Mouse (Mus musculus): ENCODE results near the gene Lpo. TPM values are rescaled to one million over a fixed set of nuclear protein-coding genes. Genes with fewer than 3 reads are reported as not detected.

Gene Lpo
- total RNA-seq, 2 experiments from 2014 or later: not detected

DNA sequence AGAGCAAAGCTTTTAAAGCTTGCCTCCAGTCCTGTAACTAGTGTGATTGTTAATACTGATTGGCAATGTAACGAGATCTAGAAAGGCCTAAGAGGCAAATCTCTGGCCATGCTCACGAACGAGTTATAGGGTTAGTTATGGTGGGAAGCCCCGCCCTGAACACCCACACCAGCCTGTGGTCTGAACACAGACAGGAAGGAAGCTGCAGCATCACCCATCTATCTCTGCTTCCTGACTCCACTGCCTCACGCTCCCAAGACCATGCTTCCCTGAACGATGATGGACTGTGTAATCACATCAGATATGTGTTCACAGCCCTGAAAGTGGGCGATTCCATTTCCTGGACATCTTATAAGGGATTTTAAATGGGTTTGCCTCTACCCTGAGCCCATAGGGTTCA, 19.9 kb downstream of the Lpo start:
- ATAC-seq (replicated peaks; ENCODE audit: poor library complexity, severe bottlenecking): peak; percentile 42

DNA sequence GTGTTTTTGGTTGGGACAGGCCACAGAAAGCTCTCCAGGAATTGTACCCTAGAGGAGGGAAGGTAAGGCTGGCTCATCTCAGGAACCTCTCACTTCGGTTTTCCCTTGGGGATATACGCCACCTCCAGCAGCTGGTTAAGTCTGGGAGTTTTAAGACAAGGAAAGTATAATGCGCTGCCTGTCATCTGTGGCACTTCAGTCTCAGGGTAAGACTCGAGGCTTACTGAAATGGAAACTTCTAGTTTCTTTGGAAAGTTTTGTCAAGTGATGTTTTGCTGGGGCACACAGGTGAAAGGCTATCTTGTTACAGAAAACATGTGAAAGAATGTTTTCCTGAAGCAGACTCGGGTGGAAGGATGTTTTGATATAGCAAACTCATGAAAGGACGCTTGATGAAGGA, 20.7 kb downstream of the Lpo start:
- no peak for ATAC-seq (replicated peaks; ENCODE audit: poor library complexity, severe bottlenecking)

DNA sequence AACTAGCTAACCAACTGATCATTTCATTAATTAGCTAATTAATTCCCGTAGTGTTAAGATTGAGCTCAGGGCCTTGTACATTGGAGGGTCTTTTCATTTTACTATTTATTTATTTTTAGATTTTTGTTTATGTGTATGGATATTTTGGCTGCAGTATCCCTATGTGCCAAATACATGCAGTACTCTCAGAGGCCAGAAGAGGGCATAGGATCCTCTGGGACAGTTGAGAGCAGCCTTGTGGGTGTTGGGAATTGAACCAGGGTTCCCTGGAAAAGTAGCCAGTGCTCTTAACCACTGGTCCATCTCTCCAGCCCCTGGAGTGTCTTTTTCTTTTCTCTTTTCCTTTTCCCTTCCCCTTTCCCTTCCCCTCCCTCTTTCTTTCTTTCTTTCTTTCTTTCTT, 22.6 kb downstream of the Lpo start:
- no peak for ATAC-seq (replicated peaks; ENCODE audit: poor library complexity, severe bottlenecking)

DNA sequence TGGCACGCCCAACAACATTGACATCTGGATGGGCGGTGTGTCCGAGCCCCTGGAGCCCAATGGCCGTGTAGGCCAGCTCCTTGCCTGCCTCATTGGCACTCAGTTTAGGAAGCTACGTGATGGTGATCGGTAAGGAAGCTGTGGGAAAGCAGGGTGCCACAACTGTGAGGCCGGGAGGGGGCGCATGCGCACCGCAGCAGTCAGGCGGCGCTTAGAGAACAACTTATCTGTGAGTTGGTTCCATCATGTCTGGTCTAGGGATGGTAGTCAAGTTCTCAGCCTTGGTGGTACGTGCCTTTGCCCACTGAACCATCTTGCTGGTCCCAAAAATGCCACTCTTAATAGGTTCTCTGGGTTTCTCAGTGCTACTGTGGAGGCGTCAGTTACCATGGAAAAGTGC, 25.5 kb downstream of the Lpo start:
- no peak for ATAC-seq (replicated peaks; ENCODE audit: poor library complexity, severe bottlenecking)

DNA sequence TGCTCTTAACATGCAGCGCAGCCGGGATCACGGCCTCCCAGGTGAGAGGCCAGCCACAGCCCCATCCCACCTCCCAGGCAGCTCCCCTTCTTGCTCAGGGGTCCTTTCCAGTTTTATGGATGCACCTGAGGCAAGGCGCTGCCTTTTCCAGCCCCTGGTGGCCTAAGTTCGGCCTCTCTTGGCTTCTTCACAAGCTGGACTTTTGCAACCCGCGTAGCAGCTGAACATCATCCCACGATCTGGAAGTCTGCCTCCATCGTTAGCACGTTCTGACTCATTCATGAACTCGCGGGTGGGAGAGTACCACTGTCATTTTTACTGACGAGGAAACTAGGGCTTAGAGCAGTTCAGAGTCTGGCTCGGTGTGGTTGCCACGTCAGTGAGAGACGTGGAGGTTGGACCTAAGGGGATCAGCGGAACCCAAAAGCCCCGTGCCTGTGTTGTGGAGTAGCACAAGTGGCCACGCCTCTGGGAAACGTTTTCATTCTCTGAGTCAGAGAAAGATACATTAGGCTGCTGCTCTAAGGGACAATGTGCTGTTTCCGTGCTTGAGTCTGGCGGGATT, 26.3 kb downstream of the Lpo start:
- ATAC-seq (replicated peaks; ENCODE audit: poor library complexity, severe bottlenecking): no peak

DNA sequence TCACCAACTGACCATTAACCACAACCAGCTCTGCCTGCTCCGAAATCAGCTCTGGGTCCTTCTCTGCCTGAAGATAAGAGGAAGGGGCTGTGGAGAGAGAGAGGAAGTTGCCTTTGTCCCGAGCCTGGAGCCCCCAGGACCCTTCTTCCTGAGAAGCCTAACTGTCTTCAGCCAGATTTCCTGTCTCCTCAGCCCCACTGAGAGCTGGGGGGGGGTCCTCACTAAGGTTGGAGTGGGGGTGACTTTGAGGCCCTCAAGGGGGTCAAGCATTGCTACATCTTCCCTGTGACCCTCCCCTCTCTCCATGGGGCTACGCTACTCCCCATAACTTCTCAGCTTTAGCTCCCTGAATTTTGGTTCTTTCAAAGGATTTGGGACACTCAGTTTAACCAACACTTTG, 34.6 kb downstream of the Lpo start, which contains the start of gene Mpo:
Mpo (plus strand) TSS at position 122 of the 400 bp plus-strand sequence.
- peak; percentile 55 for ATAC-seq (replicated peaks; ENCODE audit: poor library complexity, severe bottlenecking)

DNA sequence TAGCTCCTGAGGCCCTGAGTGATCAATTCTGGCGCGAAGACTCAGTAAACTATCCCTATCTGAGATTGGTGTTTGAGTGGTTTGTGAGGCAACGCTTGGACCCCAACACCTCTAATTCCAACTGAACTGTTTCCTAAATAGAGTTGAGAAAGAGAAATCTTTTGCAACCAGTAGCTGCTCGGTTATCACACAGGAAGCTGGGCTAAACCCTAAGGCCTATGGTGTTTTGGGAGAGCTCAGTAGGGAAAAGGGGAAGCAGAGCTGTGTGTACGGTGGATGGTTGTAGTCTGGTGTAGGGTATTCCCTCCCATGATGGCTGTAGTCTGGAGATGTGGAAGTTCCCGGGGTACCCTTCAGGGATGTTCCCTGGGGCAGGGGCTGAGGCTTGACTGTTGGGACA, 38.0 kb downstream of the Lpo start:
- peak; percentile 57 for ATAC-seq (replicated peaks; ENCODE audit: poor library complexity, severe bottlenecking)

DNA sequence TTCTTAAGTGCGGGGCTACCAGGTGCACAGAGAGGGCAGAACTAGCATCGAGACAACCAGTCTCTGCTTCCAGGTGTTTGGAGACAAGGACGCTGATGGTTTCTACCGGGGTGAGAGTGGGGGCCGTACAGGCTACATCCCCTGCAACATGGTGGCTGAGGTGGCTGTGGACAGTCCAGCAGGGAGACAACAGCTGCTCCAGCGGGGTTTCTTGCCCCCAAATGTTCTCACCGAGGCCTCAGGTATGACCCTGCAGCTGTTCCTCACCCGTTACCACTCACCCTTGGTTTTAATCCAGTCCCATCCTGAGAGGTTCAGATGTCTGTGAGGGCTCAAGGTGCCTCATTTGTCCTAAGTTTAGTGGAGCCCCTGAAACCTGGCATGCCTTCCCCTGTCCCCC, 48.0 kb downstream of the Lpo start:
- no peak for ATAC-seq (replicated peaks; ENCODE audit: poor library complexity, severe bottlenecking)

DNA sequence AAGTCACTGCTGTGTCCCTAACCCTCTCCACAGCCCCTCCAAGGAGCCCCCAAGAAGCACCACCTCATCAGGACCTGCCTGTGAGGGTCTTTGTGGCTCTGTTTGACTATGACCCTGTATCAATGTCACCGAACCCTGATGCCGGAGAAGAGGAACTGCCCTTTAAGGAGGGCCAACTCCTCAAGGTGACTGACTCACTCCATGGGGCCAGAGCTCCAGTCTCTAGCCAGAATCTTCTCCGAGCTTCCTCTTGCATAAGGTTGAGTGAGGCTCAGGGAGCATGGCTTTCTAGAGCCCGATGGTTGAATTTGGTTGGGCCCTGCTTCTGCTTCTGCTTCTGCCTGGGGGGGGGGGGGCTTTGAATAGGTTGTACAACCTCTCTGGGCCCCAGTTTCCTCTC, 48.7 kb downstream of the Lpo start:
- ATAC-seq (replicated peaks; ENCODE audit: poor library complexity, severe bottlenecking): peak; percentile 76

DNA sequence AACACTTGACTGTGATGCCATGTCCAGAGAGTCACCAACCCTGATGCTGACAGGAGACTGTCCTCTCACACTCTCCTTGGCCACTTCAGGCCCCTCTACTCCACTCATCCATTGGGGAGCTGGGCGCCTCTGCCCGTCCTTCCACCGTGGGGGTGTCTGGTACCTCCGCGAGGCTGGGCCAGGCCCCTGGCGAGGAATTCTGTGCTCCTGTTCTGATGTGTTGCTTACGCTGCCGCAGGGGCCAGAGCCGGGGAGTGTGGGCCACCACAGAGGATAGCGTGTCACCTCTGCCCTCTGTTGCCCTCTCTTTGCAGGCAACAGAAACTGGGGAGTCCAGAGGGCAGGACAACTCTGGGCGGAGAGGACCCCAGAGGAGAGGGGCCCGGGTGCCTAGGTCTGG, 49.2 kb downstream of the Lpo start:
- ATAC-seq (replicated peaks; ENCODE audit: poor library complexity, severe bottlenecking): peak; percentile 2; the same call in 1 of the 2 replicates

DNA sequence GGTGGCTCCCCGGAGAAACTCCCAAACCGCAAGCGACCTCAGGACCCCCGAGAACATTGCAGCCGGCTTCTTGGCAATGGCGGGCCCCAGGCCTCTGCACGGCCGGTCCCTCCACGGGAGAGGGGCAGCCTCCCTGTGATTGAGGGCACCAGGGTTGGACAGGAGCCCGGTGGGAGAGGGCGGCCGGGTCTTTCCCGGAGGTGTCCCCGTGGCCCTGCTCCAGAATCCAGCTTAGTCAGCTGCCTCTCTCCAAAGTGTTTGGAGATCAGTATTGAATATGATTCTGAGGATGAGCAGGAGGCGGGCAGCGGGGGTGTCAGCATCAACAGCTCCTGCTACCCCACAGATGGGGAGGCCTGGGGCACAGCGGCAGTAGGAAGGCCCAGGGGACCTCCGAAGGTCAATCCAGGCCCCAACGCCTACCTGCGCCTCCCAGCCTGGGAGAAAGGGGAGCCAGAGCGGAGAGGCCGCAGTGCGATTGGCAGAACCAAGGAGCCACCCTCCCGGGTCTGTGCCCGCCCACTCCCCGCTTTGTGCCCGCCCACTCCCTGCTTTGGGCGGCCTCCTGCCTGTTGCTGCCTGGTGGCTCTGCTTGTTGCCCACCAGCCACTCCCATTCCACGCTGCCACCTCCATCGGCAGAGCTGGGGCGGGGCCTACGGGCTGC, 49.9 kb downstream of the Lpo start:
- peak; percentile 66 for ATAC-seq (replicated peaks; ENCODE audit: poor library complexity, severe bottlenecking)

DNA sequence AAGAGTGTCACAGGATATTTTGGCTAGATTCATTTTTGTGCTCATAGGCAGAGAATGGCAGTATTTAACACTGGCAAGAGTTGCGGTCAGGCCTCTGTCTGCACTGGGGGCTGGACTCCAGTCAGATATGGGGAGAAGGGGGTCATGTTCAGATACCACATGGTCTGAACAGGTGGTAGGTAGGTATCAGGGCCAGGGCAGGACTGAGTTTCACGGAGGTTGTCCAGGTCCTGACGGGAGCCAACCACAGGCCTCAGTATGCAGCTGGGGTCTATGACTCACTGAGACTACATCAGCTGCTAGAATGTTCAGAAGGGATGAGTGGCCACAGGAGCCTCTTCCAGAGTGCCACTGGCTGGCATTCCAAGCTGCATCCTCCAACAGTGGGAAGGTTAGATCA, 55.7 kb downstream of the Lpo start:
- no peak for ATAC-seq (replicated peaks; ENCODE audit: poor library complexity, severe bottlenecking)

DNA sequence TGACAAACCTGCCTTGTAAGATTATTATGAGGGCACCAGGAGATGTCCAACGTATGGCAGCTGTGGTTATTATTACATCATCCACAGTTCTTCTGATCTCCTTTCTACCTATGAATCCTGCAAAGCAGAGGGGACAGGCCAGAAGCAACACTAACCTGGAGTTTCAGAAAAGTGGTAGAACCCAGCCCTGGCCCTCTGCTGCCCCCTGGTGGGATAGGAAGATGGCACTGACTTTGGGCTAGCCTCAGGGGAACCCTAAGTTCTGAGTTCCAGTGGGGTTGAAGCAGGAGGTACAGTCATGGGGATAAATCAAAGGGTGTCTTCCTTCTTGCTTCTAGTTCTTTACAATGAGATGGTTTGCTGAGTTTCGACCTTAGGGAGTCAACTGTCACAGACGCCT, 57.1 kb downstream of the Lpo start:
- ATAC-seq (replicated peaks; ENCODE audit: poor library complexity, severe bottlenecking): peak; percentile 74

DNA sequence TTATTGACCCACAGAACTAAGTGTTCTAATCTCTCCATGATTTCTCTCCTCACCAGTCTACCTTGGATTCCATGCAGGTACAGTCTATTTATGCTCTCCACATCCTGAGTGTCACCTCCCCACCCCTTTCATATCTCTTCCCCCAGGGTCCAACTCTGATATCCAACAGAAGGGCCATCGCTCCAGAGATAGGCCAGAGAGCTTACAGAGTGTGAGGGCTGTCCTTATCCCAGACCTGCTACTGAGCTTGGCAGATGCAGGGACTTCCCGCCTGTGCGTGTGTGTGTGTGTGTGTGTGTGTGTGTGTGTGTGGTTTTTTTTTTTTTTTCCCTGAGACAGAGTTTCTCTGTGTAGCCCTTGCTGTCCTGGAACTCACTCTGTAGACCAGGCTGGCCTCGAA, 59.3 kb downstream of the Lpo start:
- ATAC-seq (replicated peaks; ENCODE audit: poor library complexity, severe bottlenecking): no peak

DNA sequence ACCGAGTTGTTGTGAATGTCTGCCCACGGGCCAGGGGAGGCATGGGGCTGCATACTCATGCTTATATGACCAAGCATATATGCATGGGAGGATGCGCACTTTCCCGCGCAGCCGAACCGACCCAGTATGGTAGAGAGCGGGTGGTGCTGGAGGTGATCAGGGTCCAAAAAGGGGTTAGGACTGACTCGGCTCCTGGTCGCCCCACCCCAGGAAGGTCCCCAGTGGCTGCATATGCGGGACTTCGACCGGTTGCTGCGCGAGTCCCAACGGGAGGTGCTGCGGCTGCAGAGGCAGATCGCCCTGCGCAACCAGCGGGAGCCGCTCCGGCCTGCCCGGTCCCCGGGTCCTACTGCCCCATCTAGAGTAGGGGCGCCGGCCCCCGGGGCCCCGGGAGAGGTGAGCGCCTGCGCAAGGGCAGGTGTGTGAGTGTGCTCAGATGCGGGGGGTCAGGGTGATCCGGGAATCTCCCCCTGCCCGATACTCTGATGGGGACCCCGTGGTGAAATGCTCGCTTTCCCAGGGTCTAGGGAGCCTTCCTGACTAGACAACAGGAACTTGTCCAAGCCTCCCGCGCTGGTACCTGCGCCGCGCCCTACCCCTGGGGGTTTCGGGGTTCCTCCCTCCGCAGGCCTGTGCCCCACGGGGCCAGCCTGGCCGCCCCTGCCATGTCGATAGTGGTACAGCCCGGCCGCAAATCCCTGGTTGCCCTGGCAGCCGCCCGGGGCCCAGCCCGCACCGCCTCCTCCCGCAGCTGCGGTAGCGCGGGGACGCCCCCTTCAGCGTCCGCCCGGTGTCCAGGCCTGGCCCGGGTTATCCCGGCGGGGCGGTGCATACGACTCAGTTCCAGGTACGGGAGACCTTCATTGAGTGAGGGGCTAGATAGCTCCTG, 63.9 kb downstream of the Lpo start:
- ATAC-seq (replicated peaks; ENCODE audit: poor library complexity, severe bottlenecking): peak; percentile 13

DNA sequence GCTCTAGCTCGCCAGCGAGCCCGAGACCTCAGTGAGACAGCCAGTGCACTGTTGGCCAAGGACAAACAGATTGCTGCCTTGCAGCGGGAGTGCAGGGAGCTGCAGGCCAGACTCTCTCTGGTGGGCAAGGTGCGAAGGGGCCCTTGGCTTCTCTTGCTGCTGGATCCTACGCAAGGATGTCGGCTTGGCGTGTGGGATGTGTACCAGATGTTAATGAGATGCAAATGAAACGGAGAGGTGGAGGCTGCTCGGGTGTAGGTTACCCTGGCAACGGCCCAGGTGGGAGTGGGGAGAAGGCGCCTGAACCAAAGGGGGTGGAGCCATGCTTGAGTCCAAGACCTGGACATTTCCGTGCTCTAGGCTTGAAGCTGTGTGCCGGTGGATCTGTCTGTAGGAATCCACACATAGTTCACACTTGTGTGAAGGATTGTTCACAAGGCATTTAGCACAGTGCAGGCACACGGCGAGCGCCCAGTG, 64.5 kb downstream of the Lpo start:
- no peak for ATAC-seq (replicated peaks; ENCODE audit: poor library complexity, severe bottlenecking)

DNA sequence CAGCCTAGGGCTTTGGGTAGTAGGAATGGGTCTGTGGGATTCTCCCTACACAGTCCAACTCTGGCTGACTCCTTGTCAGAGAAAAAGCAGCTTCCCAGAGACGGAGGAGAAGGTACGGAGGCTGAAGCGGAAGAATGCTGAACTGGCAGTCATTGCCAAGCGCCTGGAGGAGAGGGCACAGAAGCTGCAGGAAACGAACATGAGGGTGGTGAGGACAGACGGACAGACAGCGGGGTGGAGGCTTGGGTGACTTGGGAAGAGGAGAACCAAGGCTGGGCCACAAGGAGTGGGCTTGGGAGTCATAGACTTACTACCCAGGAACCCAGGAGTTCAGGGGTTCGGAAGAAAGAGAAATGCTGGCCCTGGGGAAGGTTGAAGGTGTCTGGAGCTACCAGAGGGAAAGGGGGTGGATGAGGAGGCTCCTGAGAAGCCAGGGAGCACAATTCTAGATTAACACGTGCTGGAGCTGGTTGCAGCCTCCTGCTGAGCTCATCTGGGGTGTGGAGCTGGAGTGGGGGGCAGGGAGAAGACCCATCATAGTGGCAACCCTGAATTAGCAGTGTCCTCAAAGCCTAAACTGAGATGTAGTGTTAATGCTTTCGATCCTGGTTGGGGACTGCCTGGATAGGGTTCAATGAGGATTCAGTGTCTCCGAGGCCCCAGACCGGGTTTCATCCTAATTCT, 65.2 kb downstream of the Lpo start:
- no peak for ATAC-seq (replicated peaks; ENCODE audit: poor library complexity, severe bottlenecking)

DNA sequence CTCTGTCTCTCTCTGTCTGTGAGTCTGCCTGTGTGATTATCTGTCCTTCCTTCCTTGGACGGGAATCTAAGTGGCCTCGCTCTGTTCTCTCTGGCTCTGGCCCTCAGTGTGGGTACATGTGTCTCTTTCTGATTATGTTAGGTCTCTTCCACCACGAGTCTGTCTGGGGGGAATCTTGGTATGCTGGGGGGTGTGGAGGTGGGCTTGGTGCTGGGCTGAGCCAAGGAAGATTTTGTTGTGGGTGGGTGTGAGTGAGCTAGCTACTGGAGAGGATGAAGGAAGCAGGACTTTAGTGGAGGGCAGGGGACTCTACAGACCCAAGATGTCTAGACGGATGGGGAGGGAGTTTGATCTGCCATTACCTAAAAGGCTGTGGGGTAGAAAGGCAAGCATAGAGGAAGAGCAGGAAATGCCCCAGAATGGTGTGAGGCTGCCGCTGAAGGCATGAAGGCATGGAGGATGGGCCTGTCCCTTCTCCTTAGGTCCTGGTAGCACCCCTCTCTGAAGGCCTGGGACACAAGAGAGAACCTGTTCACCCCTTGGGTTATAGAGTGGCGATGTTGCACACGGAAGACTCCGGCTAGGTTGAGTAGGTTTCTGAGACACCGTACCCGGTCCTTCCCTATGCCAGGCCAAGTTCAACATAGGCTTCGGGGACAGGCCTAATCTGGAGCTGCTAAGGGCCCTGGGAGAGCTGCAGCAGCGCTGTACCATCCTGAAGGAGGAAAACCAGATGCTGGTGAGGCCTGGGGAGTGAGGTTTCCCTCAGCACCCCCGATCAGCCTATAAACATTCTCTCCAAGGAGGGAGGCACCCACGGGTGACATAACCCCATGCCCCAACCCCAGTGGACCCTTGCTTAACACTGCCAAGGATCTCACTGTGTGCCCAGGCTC, 66.0 kb downstream of the Lpo start:
- ATAC-seq (replicated peaks; ENCODE audit: poor library complexity, severe bottlenecking): no peak

DNA sequence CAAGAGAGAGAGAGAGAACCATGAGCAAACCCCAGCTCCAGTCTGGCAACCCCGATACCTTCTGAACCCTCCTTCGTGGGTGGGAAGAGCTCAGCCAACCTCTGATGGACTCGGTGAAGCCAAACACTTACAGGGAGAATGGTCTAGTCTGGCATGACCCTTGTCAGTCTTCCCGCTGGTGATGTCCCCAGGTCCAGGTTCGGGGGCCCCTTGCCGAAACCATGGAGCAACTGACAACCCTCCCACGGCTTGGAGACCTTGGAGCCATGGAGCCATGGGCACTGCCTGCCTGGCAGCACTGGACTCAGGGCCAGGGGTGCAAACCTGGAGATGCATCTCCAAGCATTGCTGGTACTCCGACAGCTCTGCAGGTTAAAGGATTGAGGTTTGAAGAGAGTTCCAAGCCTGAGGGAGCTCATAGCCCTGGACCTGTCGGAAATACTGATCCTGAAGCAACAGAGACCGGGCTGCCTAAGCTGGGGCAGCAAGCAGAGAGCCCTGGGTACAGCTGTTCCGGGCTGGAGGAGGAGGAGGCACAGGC, 66.8 kb downstream of the Lpo start:
- no peak for ATAC-seq (replicated peaks; ENCODE audit: poor library complexity, severe bottlenecking)

All from granulocyte monocyte progenitor cell, adult 5-6 weeks (primary cell).